Mouse (Mus musculus) midbrain, embryonic 13.5 days (tissue): ENCODE measurements around the gene Sfr1. TPM values are rescaled to one million over a fixed set of nuclear protein-coding genes. Genes with fewer than 3 reads are reported as not detected.

Source experiments
- ATAC-seq: fragments of 200-750 bp; cut with Nextera tagmentation; 2 replicates; pipeline ENCODE4 v1.8.0; 2017; ENCODE audit warnings: mild to moderate bottlenecking, moderate TSS enrichment, moderate library complexity
- H3K27ac ChIP-seq: fragments of 300-500 bp; sonication (generic); 2 replicates; pipeline ENCODE4 v1.5.1; 2015; ENCODE audit warnings: inconsistent platforms, mild to moderate bottlenecking, moderate library complexity
- H3K27me3 ChIP-seq: fragments of 300-500 bp; sonication (generic); 2 replicates; pipeline ENCODE4 v1.6.1; 2015; ENCODE audit warnings: mild to moderate bottlenecking, inconsistent platforms
- H3K36me3 ChIP-seq: fragments of 300-500 bp; sonication (generic); 2 replicates; pipeline ENCODE4 v1.6.1; 2015; ENCODE audit warnings: mild to moderate bottlenecking, inconsistent platforms
- H3K4me1 ChIP-seq: fragments of 300-500 bp; sonication (generic); replicated peaks from 2 replicates; pipeline ENCODE4 v1.6.1; 2015; ENCODE audit warnings: inconsistent platforms
- H3K4me2 ChIP-seq: fragments of 300-500 bp; sonication (generic); replicated peaks from 2 replicates; pipeline ENCODE4 v1.6.1; 2015; ENCODE audit warnings: moderate library complexity, mild to moderate bottlenecking, inconsistent platforms
- H3K4me3 ChIP-seq: fragments of 300-500 bp; sonication (generic); replicated peaks from 2 replicates; pipeline ENCODE4 v1.5.1; 2015; ENCODE audit warnings: mild to moderate bottlenecking, inconsistent platforms
- H3K9ac ChIP-seq: fragments of 300-500 bp; sonication (generic); replicated peaks from 2 replicates; pipeline ENCODE4 v1.6.1; 2015; ENCODE audit warnings: mild to moderate bottlenecking, inconsistent platforms
- H3K9me3 ChIP-seq: fragments of 300-500 bp; sonication (generic); 2 replicates; pipeline ENCODE4 v1.6.1; 2016; ENCODE audit warnings: mild to moderate bottlenecking, inconsistent platforms
- WGBS: fragments of 180-500 bp; shearing (Covaris S2); methylation state at CpG from one replicate; pipeline ENCODE4 v1.1.7; 2015; 5-methylcytosine and 5-hydroxymethylcytosine counted together
- microRNA-seq: library from miRNA; unstranded; fragments of <30 nt; microRNA quantifications from one replicate; pipeline ENCODE4, GENCODE M21; 2016
- polyA plus RNA-seq: library from polyadenylated mRNA; unstranded; fragments of >200 nt; fragmentation: Nextera tagmentation; extraction: Ambion mirVana; gene quantifications from 2 replicates; pipeline ENCODE4 v1.2.1, GENCODE M21; 2015

Gene Sfr1
- polyA plus RNA-seq, 1 experiment from 2014 or later, result 189 TPM

- Histone ChIP-seq H3K4me1 (0 out of 2 replicates have a peak, but pooled peaks cover 7% of the 10 kb centered on the region), H3K27me3 (no peaks in the 10 kb centered on the region), H3K27ac (no peak overlapping the region), H3K4me3 (no peak overlapping the region), H3K4me2 (no peak overlapping the region), H3K9ac (no peak overlapping the region), H3K9me3 (no peaks in the 10 kb centered on the region), H3K36me3 (no peaks in the 10 kb centered on the region)
- 94% methylated on average over 9 of the region's 9 CpGs for WGBS
- ATAC-seq, result no peak
These were observed 23.4 kb downstream of the Sfr1 start for GRCm38 (mm10) chr19:47754931-47755330.

- Histone ChIP-seq H3K4me1 (0 out of 2 replicates have a peak, but pooled peaks cover 2% of the 10 kb centered on the region), H3K27ac (no peak overlapping the region), H3K4me2 (no peak overlapping the region), H3K27me3 (no peaks in the 10 kb centered on the region), H3K36me3 (no peaks in the 10 kb centered on the region), H3K9me3 (no peaks in the 10 kb centered on the region), H3K4me3 (no peak overlapping the region), H3K9ac (no peak overlapping the region)
- 78% methylated on average over 19 of the region's 19 CpGs for WGBS
- ATAC-seq, result no peak
These were observed 24.1 kb downstream of the Sfr1 start for GRCm38 (mm10) chr19:47755625-47756024.

- Histone ChIP-seq H3K9me3 (no peaks in the 10 kb centered on the region), H3K4me3 (no peak overlapping the region), H3K36me3 (no peaks in the 10 kb centered on the region), H3K4me1 (no peaks in the 10 kb centered on the region), H3K27me3 (no peaks in the 10 kb centered on the region), H3K9ac (no peak overlapping the region), H3K4me2 (no peak overlapping the region), H3K27ac (no peak overlapping the region)
- WGBS, result 86% methylated on average over 6 of the region's 6 CpGs
- ATAC-seq, result no peak
These were observed 46.4 kb downstream of the Sfr1 start for GRCm38 (mm10) chr19:47777847-47778246.

GRCm38 (mm10) chr19:47780145-47780544 lies 48.7 kb downstream of the Sfr1 start:
- Histone ChIP-seq H3K4me2 (no peak overlapping the region), H3K27me3 (no peaks in the 10 kb centered on the region), H3K27ac (no peak overlapping the region), H3K9me3 (no peaks in the 10 kb centered on the region), H3K9ac (no peak overlapping the region), H3K36me3 (no peaks in the 10 kb centered on the region), H3K4me3 (no peak overlapping the region), H3K4me1 (0 out of 2 replicates have a peak, but pooled peaks cover 3% of the 10 kb centered on the region)
- no peak for ATAC-seq
- 95% methylated on average over 7 of the region's 7 CpGs for WGBS

DNA sequence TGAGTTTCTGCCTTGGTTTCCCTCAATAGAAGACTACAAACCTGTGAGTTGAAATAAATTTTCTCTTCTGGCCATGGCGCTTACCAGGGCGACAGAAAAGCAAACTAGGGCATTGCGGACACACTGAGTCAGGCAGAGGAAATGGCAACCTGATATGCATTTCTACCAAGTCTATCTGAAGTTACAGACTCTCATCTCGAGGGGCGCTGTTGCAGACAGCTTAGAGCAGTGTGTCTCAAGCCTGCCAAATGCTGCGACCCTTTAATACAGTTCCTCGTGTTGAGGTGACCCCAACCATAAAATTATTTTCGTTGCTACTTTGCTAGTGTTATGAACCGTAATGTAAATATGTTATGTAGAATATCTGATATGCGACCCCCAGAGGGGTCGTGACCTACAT lies 49.5 kb downstream of the Sfr1 start:
- H3K9ac ChIP-seq, result no peak overlapping the region
- H3K36me3 ChIP-seq, result no peaks in the 10 kb centered on the region
- no peaks in the 10 kb centered on the region for H3K27me3 ChIP-seq
- H3K9me3 ChIP-seq, result no peaks in the 10 kb centered on the region
- no peak overlapping the region for H3K4me3 ChIP-seq
- H3K4me2 ChIP-seq, result no peak overlapping the region
- no peak overlapping the region for H3K27ac ChIP-seq
- H3K4me1 ChIP-seq, result 0 out of 2 replicates have a peak, but pooled peaks cover 3% of the 10 kb centered on the region
- no peak for ATAC-seq
- WGBS, result 81% methylated on average over 11 of the region's 11 CpGs

GRCm38 (mm10) chr19:47783898-47784297 lies 52.4 kb downstream of the Sfr1 start:
- H3K4me3 ChIP-seq, result no peak overlapping the region
- ATAC-seq, result no peak
- no peaks in the 10 kb centered on the region for H3K36me3 ChIP-seq
- H3K9me3 ChIP-seq, result no peaks in the 10 kb centered on the region
- no peaks in the 10 kb centered on the region for H3K27me3 ChIP-seq
- H3K4me1 ChIP-seq, result 0 out of 2 replicates have a peak, but pooled peaks cover 3% of the 10 kb centered on the region
- H3K27ac ChIP-seq, result no peak overlapping the region
- no peak overlapping the region for H3K9ac ChIP-seq
- WGBS, result 93% methylated on average over 6 of the region's 6 CpGs
- no peak overlapping the region for H3K4me2 ChIP-seq

Small RNA genes lying within 50 kb of the gene (microRNA-seq; reads per million reads assigned to microRNA genes)
- not detected for gene Mir8090

Other genes with a start within 250 kb of the Sfr1 start
- 30.2 and 36.3 TPM in 2 replicates for gene Stn1, start 194.2 kb upstream of the Sfr1 start, polyA plus RNA-seq
- 6.5 and 7.4 TPM in 2 replicates for gene Slk, start 152.0 kb upstream of the Sfr1 start, polyA plus RNA-seq
- 0.12 and 0.13 TPM in 2 replicates for gene Col17a1, start 39.6 kb upstream of the Sfr1 start, polyA plus RNA-seq
- gene Gsto1, start 123.3 kb downstream of the Sfr1 start, polyA plus RNA-seq, result 89.1 and 98.3 TPM in 2 replicates
- 1.2 and 1.5 TPM in 2 replicates for gene Gsto2, start 133.9 kb downstream of the Sfr1 start, polyA plus RNA-seq
- 0.24 and 0.36 TPM in 2 replicates for gene Cfap43, start 187.6 kb downstream of the Sfr1 start, polyA plus RNA-seq
- gene Itprip, start 187.6 kb downstream of the Sfr1 start, polyA plus RNA-seq, result 8.5 and 9.2 TPM in 2 replicates
- 0.32 and 0.48 TPM in 2 replicates for gene Cfap58, start 206.0 kb downstream of the Sfr1 start, polyA plus RNA-seq